Mouse (Mus musculus) B cell, adult 67 days (primary cell): Measurements from ENCODE around the gene Fbxo48. TPM values are rescaled to one million over a fixed set of nuclear protein-coding genes. Genes with fewer than 3 reads are reported as not detected.

Experiments
- total RNA-seq, 2 experiments: library from RNA; stranded (reverse); gene quantifications; 4 replicates each; pipeline ENCODE4 v1.2.4; 2023

Fbxo48 gene
- total RNA-seq: 1 to 10 TPM; 4.3 TPM

DNA sequence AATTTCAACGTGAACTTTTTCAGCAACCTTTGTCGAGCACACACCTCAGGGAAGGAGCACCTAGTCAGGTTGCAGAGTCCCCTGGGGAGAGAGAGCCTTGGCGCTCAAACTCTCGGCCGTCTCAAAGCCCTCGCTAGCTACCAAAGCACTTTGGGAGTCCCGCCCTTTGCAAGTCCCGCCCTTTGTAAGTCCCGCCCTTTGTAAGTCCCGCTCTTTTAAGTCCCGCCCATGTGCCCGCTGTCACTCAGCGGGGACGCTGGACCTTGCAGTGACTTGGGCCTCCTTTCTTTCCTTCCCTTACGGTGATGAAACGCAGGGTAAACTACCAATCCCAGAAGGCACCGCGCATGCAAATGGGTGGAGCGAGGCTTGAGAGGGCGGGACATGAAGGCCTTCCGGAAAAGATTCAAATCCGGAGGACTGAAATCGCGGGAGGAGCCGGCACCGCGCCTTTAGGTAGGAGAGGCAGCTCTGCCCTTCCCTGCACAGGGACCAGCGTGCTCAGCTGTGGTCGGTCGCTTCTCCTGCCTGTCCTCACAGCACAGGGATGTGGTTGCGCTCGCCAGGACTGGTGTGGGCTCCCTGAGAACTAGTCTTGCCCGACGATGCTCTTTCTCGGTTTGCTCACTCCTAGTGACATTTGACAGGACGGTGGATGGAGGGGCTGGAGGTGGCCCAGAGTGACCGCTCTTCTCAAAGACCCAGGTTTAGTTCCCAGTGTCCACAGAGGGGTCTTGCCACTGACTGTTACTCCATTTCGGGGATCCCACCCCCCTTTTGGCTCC lies at the start of gene Fbxo48:
Fbxo48 (plus strand) TSS at position 400 of the 785 bp plus-strand sequence.

Other genes with a start within 250 kb of the Fbxo48 start
- not detected for gene Egfr, start 199.2 kb upstream of the Fbxo48 start, total RNA-seq
- gene Cnrip1, start 100.2 kb downstream of the Fbxo48 start, total RNA-seq: 10 to 100 TPM; 16.8 to 22.1 TPM
- 100 to 1,000 TPM; 193 to 200 TPM for gene Plek, start 101.0 kb downstream of the Fbxo48 start, total RNA-seq
- 100 to 1,000 TPM; 107 to 110 TPM for gene Ppp3r1, start 207.9 kb downstream of the Fbxo48 start, total RNA-seq
- 10 to 100 TPM in 1 of 2 experiments, 1 to 10 TPM in 1; 9.8 to 11.7 TPM for gene Wdr92, start 230.7 kb downstream of the Fbxo48 start, total RNA-seq